In the genomic region with DNA sequence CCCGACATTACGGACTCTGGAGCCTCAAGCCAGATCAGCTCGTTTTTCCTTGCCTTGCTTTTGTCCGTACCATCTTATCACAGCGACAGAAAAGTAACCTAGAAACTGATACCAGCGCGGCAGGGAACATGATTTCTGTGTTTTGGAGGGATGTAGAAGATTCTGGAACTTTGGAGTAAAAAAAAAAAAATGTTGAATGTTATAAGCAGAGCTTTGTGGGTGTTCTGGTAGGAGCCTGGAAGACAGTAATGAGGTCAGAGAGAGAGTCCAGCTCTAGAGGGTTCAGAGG, we compare ENCODE assay signal across 18 mouse cellular contexts. TPM values are rescaled to one million over a fixed set of nuclear protein-coding genes. Genes with fewer than 3 reads are reported as not detected.
DNase-seq lines count a peak whose midpoint lies in the region; ATAC-seq and TF ChIP-seq lines count a peak whose summit lies in the region.
"Had no signal": no experiment of that assay in that cellular context is flagged by ENCODE, and none has a peak within 500 bp of the region (broad histone marks: within the 10 kb centered on the region; RNA-seq: fewer than 3 reads in every experiment).

No protein-coding gene starts in this region.

- H3K27ac ChIP-seq in heart, embryonic 14.5 days (replicated peaks in 1 of 2; ENCODE audit: control insufficient read depth in 1 of 2, insufficient read depth in 1 of 2, low read depth in 2 of 2, low read length in 2 of 2) = peak overlapping the region in 1 of 2 experiments; percentile 60; a peak in 1 of 4 replicates
- no peak overlapping the region for H3K27ac ChIP-seq in testis, adult 2 months (ENCODE audit: control insufficient read depth, insufficient read depth, low read depth, low read length)
- H3K27ac ChIP-seq in liver, embryonic 12.5 days = no peak overlapping the region
- H3K27ac ChIP-seq in small intestine, adult 2 months (ENCODE audit: insufficient read depth, low read depth, low read length) = peak overlapping the region; percentile 39; the same call in 1 of the 2 replicates
- H3K27ac ChIP-seq: embryonic facial prominence, embryonic 12.5 days; gastrocnemius, adult 2 months; hindbrain, embryonic 10.5 days; limb, embryonic 13.5 days; midbrain, embryonic 15.5 days had no signal

- H3K27me3 ChIP-seq in heart, embryonic 14.5 days (ENCODE audit: control insufficient read depth, insufficient read depth, low read length) = no peaks in the 10 kb centered on the region
- H3K27me3 ChIP-seq in testis, adult 2 months (ENCODE audit: control insufficient read depth, insufficient read depth, low read length) = no peaks in the 10 kb centered on the region
- H3K27me3 ChIP-seq in liver, embryonic 12.5 days (replicated peaks) = no peaks in the 10 kb centered on the region
- no peaks in the 10 kb centered on the region for H3K27me3 ChIP-seq in small intestine, adult 2 months (ENCODE audit: control insufficient read depth, insufficient read depth, low read length)
- H3K27me3 ChIP-seq: embryonic facial prominence, embryonic 12.5 days; limb, embryonic 13.5 days; midbrain, embryonic 15.5 days had no signal

- H3K4me3 ChIP-seq in heart, embryonic 14.5 days (ENCODE audit: control insufficient read depth in 1 of 2, insufficient read depth in 1 of 2, low read depth in 1 of 2, low read length in 2 of 2) = no peak overlapping the region
- peak overlapping the region; percentile 17 for H3K4me3 ChIP-seq in testis, adult 2 months (ENCODE audit: control insufficient read depth, low read depth, low read length)
- no peak overlapping the region for H3K4me3 ChIP-seq in liver, embryonic 12.5 days
- H3K4me3 ChIP-seq in small intestine, adult 2 months (ENCODE audit: low read depth, low read length) = peak overlapping the region; percentile 15
- H3K4me3 ChIP-seq: embryonic facial prominence, embryonic 12.5 days; gastrocnemius, adult 2 months; hindbrain, embryonic 10.5 days; limb, embryonic 13.5 days; midbrain, embryonic 15.5 days; myocyte had no signal

- no peak for TF ChIP-seq CTCF in testis, adult 2 months (IDR thresholded peaks at IDR 0.05; ENCODE audit: control insufficient read depth, insufficient read depth, insufficient replicate concordance, low read depth, low read length)
- no peak for TF ChIP-seq CTCF in small intestine, adult 2 months (IDR thresholded peaks at IDR 0.05; ENCODE audit: extremely low read depth, insufficient read length, insufficient replicate concordance, low read depth, low read length)

- DNase-seq in heart, postnatal 25 days (ENCODE audit: low spot score) = no peak
- no peak for DNase-seq in testis, postnatal 14 days (ENCODE audit: low spot score)
- DNase-seq in frontal cortex, postnatal 36 days (ENCODE audit: low spot score in 2 of 2) = no peak
- DNase-seq in cerebellum, adult 9-10 months = no peak
- DNase-seq: cerebellum, adult 8-10 months; forebrain, postnatal 0 days; gastrocnemius, adult 2 months had no signal

- peak overlapping the region; percentile 35; the same call in 1 of the 2 replicates for H3K4me2 ChIP-seq in heart, embryonic 14.5 days (ENCODE audit: low read length)
- peak overlapping the region; percentile 58 for H3K4me2 ChIP-seq in liver, embryonic 12.5 days
- H3K4me2 ChIP-seq: embryonic facial prominence, embryonic 12.5 days; limb, embryonic 13.5 days; midbrain, embryonic 15.5 days had no signal

- no peak for ATAC-seq in heart, embryonic 14.5 days (ENCODE audit: insufficient number of reproducible peaks, insufficient read depth, low FRiP score, low read depth)
- no peak for ATAC-seq in liver, embryonic 12.5 days
- ATAC-seq: forebrain, postnatal 0 days; midbrain, embryonic 15.5 days had no signal

- H3K36me3 ChIP-seq in heart, embryonic 14.5 days (ENCODE audit: control insufficient read depth, insufficient read depth, low read length) = no peaks in the 10 kb centered on the region
- no peaks in the 10 kb centered on the region for H3K36me3 ChIP-seq in testis, adult 2 months (ENCODE audit: control insufficient read depth, insufficient read depth, low read length)
- H3K36me3 ChIP-seq in liver, embryonic 12.5 days = no peaks in the 10 kb centered on the region
- no peaks in the 10 kb centered on the region for H3K36me3 ChIP-seq in small intestine, adult 2 months (ENCODE audit: control insufficient read depth, insufficient read depth, low read length)
- H3K36me3 ChIP-seq: embryonic facial prominence, embryonic 12.5 days; hindbrain, embryonic 10.5 days; limb, embryonic 13.5 days; midbrain, embryonic 15.5 days had no signal

- intact Hi-C loops in heart, postnatal 25 days (cut with DNase I) = no loop called here

- no peak overlapping the region for H3K9ac ChIP-seq in heart, embryonic 14.5 days (ENCODE audit: low read length)
- H3K9ac ChIP-seq in liver, embryonic 12.5 days = no peak overlapping the region
- H3K9ac ChIP-seq: embryonic facial prominence, embryonic 12.5 days; forebrain, postnatal 0 days; limb, embryonic 13.5 days; midbrain, embryonic 15.5 days had no signal

- peaks cover 0 to 3% of the 10 kb centered on the region in 2 experiments; a peak in 1 of 4 replicates for H3K4me1 ChIP-seq in heart, embryonic 14.5 days (ENCODE audit: control insufficient read depth in 2 of 2, insufficient read depth in 2 of 2, low read length in 2 of 2)
- H3K4me1 ChIP-seq in testis, adult 2 months (ENCODE audit: control insufficient read depth, insufficient read depth, low read length) = peaks cover 11% of the 10 kb centered on the region
- peaks cover 25% of the 10 kb centered on the region for H3K4me1 ChIP-seq in liver, embryonic 12.5 days
- peaks cover 21% of the 10 kb centered on the region; the same call in 1 of the 2 replicates for H3K4me1 ChIP-seq in small intestine, adult 2 months (ENCODE audit: control insufficient read depth, insufficient read depth, insufficient read length, low read length)
- H3K4me1 ChIP-seq: embryonic facial prominence, embryonic 12.5 days; hindbrain, embryonic 10.5 days; limb, embryonic 13.5 days; midbrain, embryonic 15.5 days had no signal

- H3K9me3 ChIP-seq in heart, embryonic 14.5 days (ENCODE audit: control insufficient read depth, low read length) = no peaks in the 10 kb centered on the region
- no peaks in the 10 kb centered on the region for H3K9me3 ChIP-seq in liver, embryonic 12.5 days (replicated peaks)
- H3K9me3 ChIP-seq: embryonic facial prominence, embryonic 12.5 days; hindbrain, embryonic 10.5 days; limb, embryonic 13.5 days; midbrain, embryonic 15.5 days had no signal

- WGBS in heart, embryonic 14.5 days = 52% methylated on average over 7 of the region's 7 CpGs
- 11% methylated on average over 7 of the region's 7 CpGs for whole genome bisulfite sequencing in liver, embryonic 12.5 days (ENCODE audit: insufficient replicate concordance)
- WGBS in small intestine, adult 2 months = 23% methylated on average over 7 of the region's 7 CpGs

- TF ChIP-seq POLR2A in testis, adult 2 months (IDR thresholded peaks at IDR 0.05; ENCODE audit: control insufficient read depth, low read depth, low read length) = no peak
- no peak for TF ChIP-seq POLR2A in small intestine, adult 2 months (IDR thresholded peaks at IDR 0.05; ENCODE audit: low read depth, low read length)

RNA-seq across cellular contexts. Expression of a gene that starts 38.5 kb away (rescaled TPM):
- 0.09 and 0.58 TPM in 2 replicates for polyA plus RNA-seq in heart, embryonic 14.5 days (2014; fragmentation: Nextera tagmentation; extraction: Ambion mirVana)
- under 1 TPM in 1 of 2 experiments, not detected in 1; 0.20 TPM for total RNA-seq in heart, postnatal 25 days (2021)
- 50.6 and 53.1 TPM in 2 replicates for polyA plus RNA-seq in testis, adult 2 months (2012; rRNA removed)
- 0.07 and 0.30 TPM in 2 replicates for polyA plus RNA-seq in liver, embryonic 12.5 days (2016; fragmentation: Nextera tagmentation; extraction: Ambion mirVana)
- polyA plus RNA-seq in small intestine, adult 2 months (2012; rRNA removed) = not detected in 2 replicates
- polyA plus RNA-seq: C2C12; hindbrain, embryonic 10.5 days; kidney, postnatal 0 days; limb, embryonic 13.5 days; myocyte had no signal

Comparison
In these comparisons a context has a peak if more than half of its experiments do, and no peak if none do; other contexts are left out.
1. H3K4me3 ChIP-seq: peak in testis, adult 2 months (single experiment) and small intestine, adult 2 months (single experiment); none in heart, embryonic 14.5 days (0 of 2) and liver, embryonic 12.5 days (single experiment).
2. RNA of a gene that starts 38.5 kb away (polyA plus RNA-seq): 50.6 to 53.1 TPM in testis, adult 2 months; 0.09 to 0.58 TPM in heart, embryonic 14.5 days, 0.07 to 0.30 TPM in liver, embryonic 12.5 days and not detected in small intestine, adult 2 months; every median in the first group is over 10 times any median in the second.